ENCODE assay signal across 9 mouse cellular contexts in genomic region chr2:20963226-20963805, GRCm38 (mm10). TPM values are rescaled to one million over a fixed set of nuclear protein-coding genes. Genes with fewer than 3 reads are reported as not detected.
A peak's percentile ranks its signal among the peaks of the same experiment; 100 is the strongest.
DNase-seq lines count a peak whose midpoint lies in the region; ATAC-seq lines count a peak whose summit lies in the region.
"Had no signal": no experiment of that assay in that cellular context is flagged by ENCODE, and none has a peak within 500 bp of the region (broad histone marks: within the 10 kb centered on the region; RNA-seq: fewer than 3 reads in every experiment).

No protein-coding gene starts in this region.

- H3K4me3 ChIP-seq in midbrain, embryonic 10.5 days = peak overlapping the region; percentile 20; the same call in 1 of the 2 replicates

- H3K9me3 ChIP-seq in midbrain, embryonic 10.5 days (replicated peaks) = no peaks in the 10 kb centered on the region

- peak; percentile 55 for DNase-seq in cerebellum, adult 9-11 months
- no peak for DNase-seq in cerebellum, adult 11-12 months
- peak; percentile 42 to 53 for DNase-seq in cerebellum, postnatal 25 days
- DNase-seq in heart, postnatal 4 days = peak; percentile 15
- DNase-seq in midbrain, embryonic 10.5 days (ENCODE audit: low spot score) = no peak
- DNase-seq in left cerebral cortex, postnatal 14 days (ENCODE audit: low spot score in 2 of 2) = no peak
- DNase-seq in embryo, embryonic 11 days = no peak

- no peak for ATAC-seq in monocyte, adult 5-6 weeks (replicated peaks; ENCODE audit: insufficient number of reproducible peaks, low FRiP score, low TSS enrichment, poor library complexity, severe bottlenecking)

- H3K27ac ChIP-seq in midbrain, embryonic 10.5 days (replicated peaks) = no peak overlapping the region
- H3K27ac ChIP-seq: kidney, postnatal 0 days had no signal

- 85% methylated on average over 5 of the region's 5 CpGs for WGBS in midbrain, embryonic 10.5 days

- intact Hi-C loops in left cerebral cortex, postnatal 14 days (cut with DNase I) = loop anchor here (2.0 kb wide), 1 partner anchor 65 kb away; no protein-coding TSS in a partner anchor

- no peaks in the 10 kb centered on the region for H3K27me3 ChIP-seq in midbrain, embryonic 10.5 days (ENCODE audit: low read depth, poor library complexity, severe bottlenecking)

- H3K36me3 ChIP-seq in midbrain, embryonic 10.5 days = 0 out of 2 replicates have a peak, but pooled peaks cover 4% of the 10 kb centered on the region

- peaks cover 74% of the 10 kb centered on the region for H3K4me1 ChIP-seq in midbrain, embryonic 10.5 days

RNA-seq across cellular contexts. Expression of gene Arhgap21, which starts 5.4 kb away (rescaled TPM):
- total RNA-seq in heart, postnatal 4 days (2021) = 100 to 1,000 TPM; 138 to 140 TPM
- 28.3 and 40.4 TPM in 2 replicates for polyA plus RNA-seq in midbrain, embryonic 10.5 days (2016; fragmentation: Nextera tagmentation; extraction: Ambion mirVana)
- 100 to 1,000 TPM; 213 to 217 TPM for total RNA-seq in left cerebral cortex, postnatal 14 days (2021)
- 11.1 to 28.0 TPM (median 16.4 TPM) in 3 replicates for total RNA-seq in monocyte, adult 5-6 weeks (2017)

Comparison
In these comparisons a context has a peak if more than half of its experiments do, and no peak if none do; other contexts are left out.
1. DNase-seq: peak in cerebellum, adult 9-11 months (single experiment), cerebellum, postnatal 25 days (2 of 2) and heart, postnatal 4 days (single experiment); none in cerebellum, adult 11-12 months (single experiment), midbrain, embryonic 10.5 days (single experiment), left cerebral cortex, postnatal 14 days (0 of 2) and embryo, embryonic 11 days (single experiment).